Mouse (Mus musculus) adrenal gland, postnatal 4 days (tissue): Measurements from ENCODE around the gene Traf2. TPM values are rescaled to one million over a fixed set of nuclear protein-coding genes. Genes with fewer than 3 reads are reported as not detected.
A peak's percentile ranks its signal among the peaks of the same experiment; 100 is the strongest.
"Not testable (repeated sequence)": the region's sequence is repeated elsewhere in the genome, so short reads cannot be mapped to it uniquely, and the experiment has no call there.

ENCODE experiments used
- DNase-seq, 2 experiments: peaks; one replicate each; pipeline ENCODE4 v3.0.0; 2021 to 2022; ENCODE audit warnings: low spot score in 2 of 2, mixed read lengths in 2 of 2
- total RNA-seq, 2 experiments: library from RNA; stranded (reverse); gene quantifications; 2 replicates each; pipeline ENCODE4 v1.2.3; 2021

Gene Traf2
- total RNA-seq, 2 experiments from 2014 or later = 19.2 to 20.5 TPM

- DNase-seq = no peak
Measured at GRCm38 (mm10) chr2:25576028-25576850, 29.5 kb upstream of the Traf2 start.

- no peak for DNase-seq
Measured at GRCm38 (mm10) chr2:25575432-25576027, 28.8 kb upstream of the Traf2 start.

DNA sequence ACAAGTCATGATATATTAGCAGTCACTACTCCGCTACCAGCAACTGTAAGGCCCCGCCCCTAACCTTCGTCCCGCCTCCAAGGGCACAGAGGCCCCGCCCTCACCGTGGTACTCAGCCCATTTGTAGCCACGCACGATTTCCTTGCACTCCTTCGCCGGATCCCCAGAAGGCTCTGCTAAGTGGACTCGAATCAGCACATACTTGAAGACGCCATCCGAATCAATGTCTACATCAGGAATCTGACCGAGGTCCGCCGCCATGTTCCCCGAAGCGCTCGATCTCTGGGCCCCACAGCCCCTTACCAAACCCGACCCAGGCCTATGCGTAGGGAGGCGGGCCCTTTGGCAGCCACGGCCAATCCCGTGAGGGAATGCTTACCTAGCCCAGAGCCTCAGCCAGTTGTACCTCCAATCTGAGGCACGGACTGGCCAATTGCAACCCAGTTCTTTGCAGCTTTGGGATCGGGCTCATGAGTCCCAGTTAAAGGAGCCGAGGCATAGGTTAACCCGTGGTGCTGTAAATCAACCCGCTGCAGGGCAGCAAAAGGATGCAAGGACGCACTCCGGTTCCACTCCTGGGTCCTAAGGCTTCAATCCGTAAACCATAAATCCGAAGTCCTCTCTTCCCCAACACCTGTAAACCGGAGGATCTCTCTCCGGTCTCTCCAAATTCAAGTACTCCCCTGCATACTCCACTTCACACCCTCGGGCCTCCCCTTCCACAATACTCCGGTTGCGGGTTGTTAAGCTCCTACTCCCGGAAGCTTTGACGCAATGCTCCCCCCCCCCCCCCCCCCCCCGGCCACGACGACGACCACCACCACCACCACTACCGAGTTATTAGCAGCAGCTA is 28.1 kb upstream of the Traf2 start, which contains the start of the genes Mamdc4 and Phpt1:
Gene Mamdc4 (minus strand): TSS at position 267 of the 853 bp plus-strand sequence.
Gene Phpt1 (minus strand): TSS at position 646 of the 853 bp plus-strand sequence.
- peak; percentile 87 to 93 for DNase-seq

DNA sequence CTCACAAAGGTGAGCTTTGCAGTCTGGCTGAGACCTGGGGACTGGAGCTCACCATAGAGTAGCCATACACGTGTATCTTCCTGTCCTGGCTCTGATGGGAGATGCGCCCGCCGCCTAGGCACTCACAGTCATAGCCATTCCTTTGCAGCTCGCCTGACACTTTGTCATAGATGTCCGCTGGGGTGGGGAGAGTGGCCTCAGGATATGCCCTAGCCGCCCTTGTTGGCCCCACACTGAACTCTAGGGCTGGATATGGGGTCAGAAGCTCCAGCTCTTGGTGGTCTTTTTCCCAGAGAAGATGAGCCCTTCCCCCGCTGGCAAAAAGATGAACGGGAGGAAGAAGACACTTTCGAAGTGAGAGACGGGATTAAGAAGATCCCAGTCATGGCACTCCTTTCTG is 27.4 kb upstream of the Traf2 start:
- no peak for DNase-seq

GRCm38 (mm10) chr2:25573068-25573467 is 26.3 kb upstream of the Traf2 start:
- DNase-seq = no peak

- DNase-seq = no peak
Measured at GRCm38 (mm10) chr2:25571221-25571620, 24.5 kb upstream of the Traf2 start.

- DNase-seq = no peak
Measured at GRCm38 (mm10) chr2:25569323-25569722, 22.6 kb upstream of the Traf2 start.

- no peak for DNase-seq
Measured at GRCm38 (mm10) chr2:25568473-25569019, 21.8 kb upstream of the Traf2 start.

- DNase-seq = no peak
Measured at GRCm38 (mm10) chr2:25566558-25566957, 19.8 kb upstream of the Traf2 start.

GRCm38 (mm10) chr2:25565741-25566140 is 19.0 kb upstream of the Traf2 start:
- no peak for DNase-seq

DNA sequence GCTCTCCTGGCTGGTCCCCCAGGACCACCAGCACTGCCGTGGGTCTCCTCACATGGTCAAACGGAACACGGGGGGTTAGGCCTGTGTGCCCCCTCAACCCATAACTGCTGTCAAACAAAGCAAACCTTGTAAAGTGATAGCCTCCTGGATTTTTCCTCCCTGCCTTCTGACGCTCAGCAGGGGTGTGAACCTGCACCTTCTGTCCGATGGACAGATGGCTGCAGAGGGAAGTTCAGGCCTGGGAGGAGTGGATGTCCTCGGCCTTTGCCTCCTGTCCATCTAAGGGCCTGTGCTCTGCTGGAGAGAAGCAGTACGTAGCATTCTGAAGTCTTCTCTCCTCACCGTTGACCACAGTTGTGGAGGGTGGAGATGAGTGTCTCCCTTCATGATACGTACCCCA is 15.2 kb upstream of the Traf2 start:
- no peak for DNase-seq

DNA sequence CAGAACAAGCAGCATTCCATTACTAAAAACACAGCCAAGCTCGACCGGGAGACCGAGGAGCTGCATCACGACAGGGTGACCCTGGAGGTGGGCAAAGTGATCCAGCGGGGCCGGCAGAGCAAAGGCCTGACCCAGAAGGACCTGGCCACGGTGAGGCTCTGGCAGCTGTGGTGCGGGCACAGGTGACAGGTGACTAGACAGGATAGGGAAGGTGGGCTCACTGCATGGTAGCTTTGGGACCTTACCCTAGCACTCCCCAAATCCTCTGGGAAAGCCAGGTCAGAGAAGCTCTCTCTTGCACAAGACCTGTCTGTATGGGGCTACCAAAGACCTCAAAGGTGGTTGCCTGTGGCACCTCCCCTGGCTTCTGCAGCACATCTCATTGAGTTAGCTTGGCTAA is 13.8 kb upstream of the Traf2 start:
- DNase-seq = no peak

DNA sequence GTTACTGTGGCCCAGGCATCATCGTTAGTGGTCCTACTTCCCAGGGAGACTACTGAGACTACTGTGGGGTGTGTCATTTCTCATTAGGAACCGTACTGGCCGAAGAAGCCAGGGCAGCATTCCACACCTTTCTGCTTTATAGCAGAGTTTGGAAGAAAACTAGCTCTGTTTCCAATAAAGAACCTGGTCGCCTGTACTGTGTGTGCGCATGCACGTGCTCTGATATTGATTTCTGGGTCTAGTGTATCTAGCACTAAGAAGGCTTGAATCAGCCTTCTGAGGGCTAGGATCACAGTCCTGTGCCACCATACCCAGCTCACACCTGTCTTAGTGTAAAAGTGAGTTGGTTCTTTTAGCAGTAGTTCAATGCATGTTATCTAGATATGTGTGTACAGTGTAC is 12.0 kb upstream of the Traf2 start:
- DNase-seq = no peak

GRCm38 (mm10) chr2:25557964-25558360 is 11.2 kb upstream of the Traf2 start:
- no peak for DNase-seq

DNA sequence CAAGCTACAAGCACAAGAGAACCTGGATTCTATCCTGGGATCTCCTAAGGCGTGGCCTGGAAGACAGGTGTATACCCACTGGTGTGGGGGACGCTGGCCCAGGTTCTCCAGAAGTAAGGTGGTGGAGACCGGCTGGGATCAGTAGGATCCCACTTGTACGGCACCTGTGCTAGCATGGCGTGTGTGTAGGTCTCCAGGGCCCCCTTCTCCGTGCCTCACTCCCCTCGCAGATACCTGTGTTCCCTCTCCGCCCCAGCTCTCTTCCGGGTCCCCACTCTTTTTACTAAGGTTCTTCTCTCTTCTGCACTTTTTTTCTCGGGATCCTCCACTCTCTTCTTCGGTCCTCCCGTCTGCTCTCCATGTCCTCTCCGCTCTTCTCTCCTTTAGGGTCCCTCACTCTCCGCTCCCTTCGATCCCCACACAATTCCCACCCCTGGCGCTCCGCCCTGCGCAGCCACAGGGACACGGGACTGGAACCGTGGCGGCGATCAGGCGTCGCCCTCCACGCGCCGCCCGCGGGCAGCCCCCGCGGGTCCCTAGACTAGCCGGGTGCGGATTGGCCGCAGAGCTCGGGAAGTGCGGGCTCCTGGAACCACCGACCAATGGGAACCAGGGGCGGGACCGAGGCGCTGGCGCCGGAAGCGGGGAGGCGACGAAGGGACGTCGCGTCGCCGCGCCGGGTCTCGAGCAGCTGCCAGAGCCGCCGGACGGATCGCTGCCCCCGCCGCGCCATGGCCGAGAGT is 10.7 kb upstream of the Traf2 start, which contains the start of gene Edf1:
Gene Edf1 (plus strand): TSS at position 627 of the 743 bp plus-strand sequence.
- DNase-seq = peak; percentile 86 to 91

GRCm38 (mm10) chr2:25556296-25556695 is 9.6 kb upstream of the Traf2 start:
- no peak for DNase-seq

GRCm38 (mm10) chr2:25555479-25555878 is 8.7 kb upstream of the Traf2 start:
- not testable (repeated sequence) for DNase-seq

- not testable (repeated sequence) for DNase-seq
Measured at GRCm38 (mm10) chr2:25553171-25553786, 6.5 kb upstream of the Traf2 start.

GRCm38 (mm10) chr2:25551186-25551585 is 4.4 kb upstream of the Traf2 start:
- DNase-seq = no peak
